Mouse (Mus musculus): ENCODE data around the gene Faap100. TPM values are rescaled to one million over a fixed set of nuclear protein-coding genes. Genes with fewer than 3 reads are reported as not detected.
"Not testable (repeated sequence)": the region's sequence is repeated elsewhere in the genome, so short reads cannot be mapped to it uniquely, and the experiment has no call there.

The Faap100 gene
- 44.6 and 48.3 TPM in 2 replicates for polyA plus RNA-seq (2016; fragmentation: Nextera tagmentation; extraction: Ambion mirVana)

GRCm38 (mm10) chr11:120378611-120379540 lies at the start of gene Faap100:
Gene Faap100, minus strand, starts transcription at chr11:120378764.
- peak; percentile 81 for ATAC-seq (ENCODE audit: insufficient number of reproducible peaks, insufficient read depth, low FRiP score, low TSS enrichment)
- H3K9me3 ChIP-seq: no peaks in the 10 kb centered on the region

GRCm38 (mm10) chr11:120426727-120427126 lies 48.2 kb upstream of the Faap100 start:
- Histone ChIP-seq H3K27ac (no peak overlapping the region), H3K27me3 (no peaks in the 10 kb centered on the region), H3K9me3 (no peaks in the 10 kb centered on the region), H3K4me3 (no peak overlapping the region), H3K4me1 (no peaks in the 10 kb centered on the region), H3K4me2 (replicated peaks) (no peak overlapping the region), H3K9ac (peak overlapping the region; percentile 15; the same call in 1 of the 2 replicates), H3K36me3 (peaks cover 72% of the 10 kb centered on the region)
- ATAC-seq (ENCODE audit: insufficient number of reproducible peaks, insufficient read depth, low FRiP score, low TSS enrichment): no peak
- WGBS: 95% methylated on average over 3 of the region's 3 CpGs

More at GRCm38 (mm10) chr11:120378611-120379540, at the start of gene Faap100:
- peaks cover 72% of the 10 kb centered on the region for H3K36me3 ChIP-seq
- H3K27ac ChIP-seq: peak within 1 kb of the TSS; percentile 83
- peak within 1 kb of the TSS; percentile 70 for H3K9ac ChIP-seq
- H3K4me3 ChIP-seq: peak within 1 kb of the TSS; percentile 66
- peak within 1 kb of the TSS; percentile 89 for H3K4me2 ChIP-seq (replicated peaks)
- H3K4me1 ChIP-seq: peaks cover 21% of the 10 kb centered on the region
- 7% methylated on average over 54 of the region's 54 CpGs for WGBS
- no peaks in the 10 kb centered on the region for H3K27me3 ChIP-seq

GRCm38 (mm10) chr11:120423569-120424295 lies 45.2 kb upstream of the Faap100 start:
- H3K36me3 ChIP-seq: peaks cover 84% of the 10 kb centered on the region
- ATAC-seq (ENCODE audit: insufficient number of reproducible peaks, insufficient read depth, low FRiP score, low TSS enrichment): no peak
- H3K4me1 ChIP-seq: no peaks in the 10 kb centered on the region
- H3K27me3 ChIP-seq: no peaks in the 10 kb centered on the region
- WGBS: 68% methylated on average over 9 of the region's 9 CpGs
- H3K4me2 ChIP-seq (replicated peaks): no peak overlapping the region
- H3K27ac ChIP-seq: no peak overlapping the region
- no peak overlapping the region for H3K9ac ChIP-seq
- H3K4me3 ChIP-seq: no peak overlapping the region
- H3K9me3 ChIP-seq: no peaks in the 10 kb centered on the region

GRCm38 (mm10) chr11:120422651-120423568 lies 44.3 kb upstream of the Faap100 start:
- Histone ChIP-seq H3K9me3 (no peaks in the 10 kb centered on the region), H3K36me3 (peaks cover 84% of the 10 kb centered on the region), H3K4me1 (no peaks in the 10 kb centered on the region), H3K27me3 (no peaks in the 10 kb centered on the region), H3K9ac (no peak overlapping the region), H3K4me3 (no peak overlapping the region), H3K4me2 (replicated peaks) (no peak overlapping the region), H3K27ac (no peak overlapping the region)
- ATAC-seq (ENCODE audit: insufficient number of reproducible peaks, insufficient read depth, low FRiP score, low TSS enrichment): no peak
- WGBS: 85% methylated on average over 13 of the region's 13 CpGs

- Histone ChIP-seq H3K4me3 (no peak overlapping the region), H3K36me3 (peaks cover 83% of the 10 kb centered on the region), H3K4me1 (no peaks in the 10 kb centered on the region), H3K4me2 (replicated peaks) (no peak overlapping the region), H3K9ac (no peak overlapping the region), H3K9me3 (no peaks in the 10 kb centered on the region), H3K27me3 (no peaks in the 10 kb centered on the region), H3K27ac (no peak overlapping the region)
- WGBS: 95% methylated on average over 1 of the region's 1 CpGs
- ATAC-seq (ENCODE audit: insufficient number of reproducible peaks, insufficient read depth, low FRiP score, low TSS enrichment): no peak
These were observed 40.0 kb upstream of the Faap100 start for GRCm38 (mm10) chr11:120418592-120418991.

GRCm38 (mm10) chr11:120417852-120418251 lies 39.3 kb upstream of the Faap100 start:
- H3K4me2 ChIP-seq (replicated peaks): no peak overlapping the region
- no peaks in the 10 kb centered on the region for H3K4me1 ChIP-seq
- 89% methylated on average over 7 of the region's 7 CpGs for WGBS
- H3K27ac ChIP-seq: no peak overlapping the region
- peaks cover 82% of the 10 kb centered on the region for H3K36me3 ChIP-seq
- no peak overlapping the region for H3K4me3 ChIP-seq
- ATAC-seq (ENCODE audit: insufficient number of reproducible peaks, insufficient read depth, low FRiP score, low TSS enrichment): no peak
- no peak overlapping the region for H3K9ac ChIP-seq
- H3K27me3 ChIP-seq: no peaks in the 10 kb centered on the region
- no peaks in the 10 kb centered on the region for H3K9me3 ChIP-seq

GRCm38 (mm10) chr11:120413621-120414020 lies 35.1 kb upstream of the Faap100 start:
- not testable (repeated sequence) for H3K4me2 ChIP-seq (replicated peaks); ATAC-seq (ENCODE audit: insufficient number of reproducible peaks, insufficient read depth, low FRiP score, low TSS enrichment); H3K4me3 ChIP-seq; H3K9me3 ChIP-seq; H3K9ac ChIP-seq; H3K4me1 ChIP-seq; H3K27me3 ChIP-seq; H3K27ac ChIP-seq
- WGBS: 98% methylated on average over 7 of the region's 10 CpGs
- H3K36me3 ChIP-seq: peaks cover 84% of the 10 kb centered on the region

GRCm38 (mm10) chr11:120406445-120406844 lies 27.9 kb upstream of the Faap100 start:
- Histone ChIP-seq H3K4me3 (no peak overlapping the region), H3K9me3 (no peaks in the 10 kb centered on the region), H3K4me1 (no peaks in the 10 kb centered on the region), H3K27ac (no peak overlapping the region), H3K27me3 (no peaks in the 10 kb centered on the region), H3K4me2 (replicated peaks) (no peak overlapping the region), H3K9ac (no peak overlapping the region), H3K36me3 (peaks cover 94% of the 10 kb centered on the region)
- no peak for ATAC-seq (ENCODE audit: insufficient number of reproducible peaks, insufficient read depth, low FRiP score, low TSS enrichment)
- WGBS: 83% methylated on average over 1 of the region's 1 CpGs

GRCm38 (mm10) chr11:120405867-120406266 lies 27.3 kb upstream of the Faap100 start:
- H3K36me3 ChIP-seq: peaks cover 94% of the 10 kb centered on the region
- H3K4me3 ChIP-seq: no peak overlapping the region
- H3K4me2 ChIP-seq (replicated peaks): no peak overlapping the region
- no peaks in the 10 kb centered on the region for H3K9me3 ChIP-seq
- H3K27me3 ChIP-seq: no peaks in the 10 kb centered on the region
- no peaks in the 10 kb centered on the region for H3K4me1 ChIP-seq
- H3K27ac ChIP-seq: no peak overlapping the region
- H3K9ac ChIP-seq: no peak overlapping the region
- 92% methylated on average over 3 of the region's 3 CpGs for WGBS
- ATAC-seq (ENCODE audit: insufficient number of reproducible peaks, insufficient read depth, low FRiP score, low TSS enrichment): no peak

- Histone ChIP-seq H3K27me3 (no peaks in the 10 kb centered on the region), H3K9ac (no peak overlapping the region), H3K36me3 (peaks cover 94% of the 10 kb centered on the region), H3K9me3 (no peaks in the 10 kb centered on the region), H3K27ac (no peak overlapping the region), H3K4me3 (no peak overlapping the region), H3K4me1 (no peaks in the 10 kb centered on the region), H3K4me2 (replicated peaks) (no peak overlapping the region)
- 93% methylated on average over 1 of the region's 1 CpGs for WGBS
- no peak for ATAC-seq (ENCODE audit: insufficient number of reproducible peaks, insufficient read depth, low FRiP score, low TSS enrichment)
These were observed 26.2 kb upstream of the Faap100 start for GRCm38 (mm10) chr11:120404814-120405213.

- no peaks in the 10 kb centered on the region for H3K4me1 ChIP-seq
- no peaks in the 10 kb centered on the region for H3K9me3 ChIP-seq
- no peak overlapping the region for H3K27ac ChIP-seq
- peaks cover 72% of the 10 kb centered on the region for H3K36me3 ChIP-seq
- no peaks in the 10 kb centered on the region for H3K27me3 ChIP-seq
- H3K4me3 ChIP-seq: no peak overlapping the region
- ATAC-seq (ENCODE audit: insufficient number of reproducible peaks, insufficient read depth, low FRiP score, low TSS enrichment): no peak
- WGBS: 90% methylated on average over 2 of the region's 2 CpGs
- H3K9ac ChIP-seq: no peak overlapping the region
- H3K4me2 ChIP-seq (replicated peaks): no peak overlapping the region
These were observed 20.8 kb upstream of the Faap100 start for GRCm38 (mm10) chr11:120399319-120399718.
